28 mouse cellular contexts compared by ENCODE assay signal in genomic region chr6:124804341-124804740, GRCm38 (mm10). TPM values are rescaled to one million over a fixed set of nuclear protein-coding genes. Genes with fewer than 3 reads are reported as not detected.
DNase-seq lines count a peak whose midpoint lies in the region; ATAC-seq and TF ChIP-seq lines count a peak whose summit lies in the region.
"Had no signal": no experiment of that assay in that cellular context is flagged by ENCODE, and none has a peak within 500 bp of the region (broad histone marks: within the 10 kb centered on the region; RNA-seq: fewer than 3 reads in every experiment).

No protein-coding gene starts in this region.

- no peak for ATAC-seq in embryonic facial prominence, embryonic 15.5 days (ENCODE audit: insufficient number of reproducible peaks, low FRiP score, low TSS enrichment, low read depth)
- ATAC-seq in kidney, postnatal 0 days (replicated peaks; ENCODE audit: low FRiP score, low read depth), result no peak
- ATAC-seq: activated CD4-positive, CD25-positive, alpha-beta regulatory T cell, adult 4 months; forebrain, embryonic 14.5 days; intestine, embryonic 16.5 days; Patski had no signal

- 81% methylated on average over 3 of the region's 3 CpGs for WGBS in embryonic facial prominence, embryonic 15.5 days
- WGBS in embryonic facial prominence, embryonic 10.5 days, result 88% methylated on average over 3 of the region's 3 CpGs
- WGBS in kidney, postnatal 0 days, result 83% methylated on average over 3 of the region's 3 CpGs
- WGBS in olfactory bulb, adult 2 months, result 76% methylated on average over 3 of the region's 3 CpGs

- TF ChIP-seq RAD21 in MEL (IDR thresholded peaks at IDR 0.05; ENCODE audit: low read depth, low read length), result no peak

- no peaks in the 10 kb centered on the region for H3K27me3 ChIP-seq in embryonic facial prominence, embryonic 15.5 days
- no peaks in the 10 kb centered on the region for H3K27me3 ChIP-seq in embryonic facial prominence, embryonic 10.5 days (replicated peaks; ENCODE audit: low read depth, poor library complexity, severe bottlenecking)
- H3K27me3 ChIP-seq in kidney, postnatal 0 days (ENCODE audit: insufficient read depth, low read length), result no peaks in the 10 kb centered on the region
- no peaks in the 10 kb centered on the region for H3K27me3 ChIP-seq in MEL (ENCODE audit: control insufficient read depth in 1 of 2, insufficient read depth in 2 of 2, low read length in 2 of 2)
- H3K27me3 ChIP-seq: CH12.LX; hindbrain, embryonic 15.5 days; Patski had no signal

- H3K4me2 ChIP-seq in embryonic facial prominence, embryonic 15.5 days (replicated peaks), result no peak overlapping the region
- no peak overlapping the region for H3K4me2 ChIP-seq in kidney, postnatal 0 days (ENCODE audit: low read length)

- no peak for TF ChIP-seq CTCF in kidney, postnatal 0 days (IDR thresholded peaks at IDR 0.05; ENCODE audit: low read depth)
- no peak for TF ChIP-seq CTCF in MEL (IDR thresholded peaks at IDR 0.05 in 2 of 3, conservative IDR thresholded peaks at IDR 0.05 in 1 of 3; ENCODE audit: control insufficient read depth in 1 of 3, insufficient read depth in 1 of 3, low read depth in 2 of 3, low read length in 3 of 3, poor library complexity in 1 of 3, severe bottlenecking in 1 of 3)
- no peak for TF ChIP-seq CTCF in olfactory bulb, adult 2 months (IDR thresholded peaks at IDR 0.05; ENCODE audit: insufficient read depth, low read depth, low read length)

- 0 out of 2 replicates have a peak overlapping the region, but pooled peaks have one; percentile 28 for H3K27ac ChIP-seq in embryonic facial prominence, embryonic 15.5 days (replicated peaks)
- no peak overlapping the region for H3K27ac ChIP-seq in embryonic facial prominence, embryonic 10.5 days (replicated peaks)
- H3K27ac ChIP-seq in kidney, postnatal 0 days, result 0 out of 2 replicates have a peak overlapping the region, but pooled peaks have one; percentile 94
- peak overlapping the region; percentile 92; the same call in 1 of the 2 replicates for H3K27ac ChIP-seq in MEL (ENCODE audit: control insufficient read depth, low read depth, low read length)
- H3K27ac ChIP-seq in olfactory bulb, adult 2 months (ENCODE audit: insufficient read depth, low read depth, low read length), result peak overlapping the region; percentile 93; the same call in 1 of the 2 replicates

- no peak for TF ChIP-seq EP300 in MEL (IDR thresholded peaks at IDR 0.05; ENCODE audit: low read depth in 1 of 2, low read length in 2 of 2)

- H3K4me1 ChIP-seq in embryonic facial prominence, embryonic 15.5 days, result peaks cover 23% of the 10 kb centered on the region
- peaks cover 37% of the 10 kb centered on the region for H3K4me1 ChIP-seq in embryonic facial prominence, embryonic 10.5 days
- peaks cover 10% of the 10 kb centered on the region; the same call in 1 of the 2 replicates for H3K4me1 ChIP-seq in kidney, postnatal 0 days (replicated peaks; ENCODE audit: insufficient read depth, low read length)
- peaks cover 0 to 22% of the 10 kb centered on the region in 2 experiments; a peak in 2 of 4 replicates for H3K4me1 ChIP-seq in MEL (ENCODE audit: control insufficient read depth in 1 of 2, insufficient read depth in 2 of 2, low read length in 2 of 2)
- peaks cover 25% of the 10 kb centered on the region for H3K4me1 ChIP-seq in olfactory bulb, adult 2 months (ENCODE audit: control insufficient read depth, insufficient read depth, low read length)

- DNase-seq in embryonic facial prominence, embryonic 10.5 days (ENCODE audit: low spot score), result no peak
- no peak for DNase-seq in kidney, postnatal 0 days (ENCODE audit: low spot score)
- DNase-seq in kidney, postnatal 14 days, result no peak
- peak; percentile 67 for DNase-seq in MEL (ENCODE audit: low read depth, low spot score)
- no peak for DNase-seq in gastrocnemius, postnatal 4 days (ENCODE audit: low spot score in 2 of 2)
- no peak for DNase-seq in retina, embryonic 14.5 days (ENCODE audit: low spot score)
- DNase-seq: adrenal gland, postnatal 10 days; cerebellum, adult 11 months; cerebellum, postnatal 14 days; embryo, embryonic 11 days; gastrocnemius, postnatal 25 days; heart, postnatal 10 days; kidney, postnatal 10 days; lung, adult 18-20 months; lung, postnatal 36 days; right cerebral cortex, adult 18-20 months; thymus, adult 18-20 months; thymus, postnatal 4 days had no signal

- TF ChIP-seq POLR2A in MEL (IDR thresholded peaks at IDR 0.05; ENCODE audit: control insufficient read depth in 1 of 2, insufficient read depth in 1 of 2, low read depth in 1 of 2, low read length in 2 of 2, poor library complexity in 1 of 2), result no peak
- TF ChIP-seq POLR2A in olfactory bulb, adult 2 months (IDR thresholded peaks at IDR 0.05; ENCODE audit: insufficient read depth, low read depth, low read length), result no peak

- H3K9ac ChIP-seq in embryonic facial prominence, embryonic 15.5 days, result no peak overlapping the region
- no peak overlapping the region for H3K9ac ChIP-seq in kidney, postnatal 0 days (ENCODE audit: low read depth, low read length)
- peak overlapping the region; percentile 8; the same call in 1 of the 2 replicates for H3K9ac ChIP-seq in MEL (ENCODE audit: control insufficient read depth, low read depth, low read length, poor library complexity, severe bottlenecking)
- H3K9ac ChIP-seq: hindbrain, embryonic 15.5 days had no signal

- H3K9me3 ChIP-seq in embryonic facial prominence, embryonic 15.5 days (replicated peaks), result no peaks in the 10 kb centered on the region
- no peaks in the 10 kb centered on the region for H3K9me3 ChIP-seq in embryonic facial prominence, embryonic 10.5 days
- no peaks in the 10 kb centered on the region for H3K9me3 ChIP-seq in kidney, postnatal 0 days (replicated peaks; ENCODE audit: low read length)
- no peaks in the 10 kb centered on the region for H3K9me3 ChIP-seq in MEL (replicated peaks; ENCODE audit: insufficient read depth, low read length)
- H3K9me3 ChIP-seq: heart, embryonic 10.5 days; hindbrain, embryonic 15.5 days; midbrain, embryonic 10.5 days had no signal

- peaks cover 2% of the 10 kb centered on the region; the same call in 1 of the 2 replicates for H3K79me2 ChIP-seq in MEL (ENCODE audit: control insufficient read depth, insufficient read depth, low read length, poor library complexity)

- no peaks in the 10 kb centered on the region for H3K36me3 ChIP-seq in embryonic facial prominence, embryonic 15.5 days
- H3K36me3 ChIP-seq in embryonic facial prominence, embryonic 10.5 days (replicated peaks), result no peaks in the 10 kb centered on the region
- H3K36me3 ChIP-seq in kidney, postnatal 0 days (ENCODE audit: insufficient read depth, low read length), result no peaks in the 10 kb centered on the region
- H3K36me3 ChIP-seq in MEL (ENCODE audit: control insufficient read depth in 1 of 2, insufficient read depth in 2 of 2, low read length in 2 of 2), result peaks cover 0 to 9% of the 10 kb centered on the region in 2 experiments; a peak in 2 of 4 replicates
- H3K36me3 ChIP-seq: heart, embryonic 10.5 days; hindbrain, embryonic 15.5 days; midbrain, embryonic 10.5 days had no signal

- H3K4me3 ChIP-seq in embryonic facial prominence, embryonic 15.5 days (replicated peaks), result no peak overlapping the region
- no peak overlapping the region for H3K4me3 ChIP-seq in embryonic facial prominence, embryonic 10.5 days
- no peak overlapping the region for H3K4me3 ChIP-seq in kidney, postnatal 0 days (replicated peaks; ENCODE audit: low read depth, low read length)
- H3K4me3 ChIP-seq in MEL (ENCODE audit: control insufficient read depth in 1 of 2, insufficient read depth in 1 of 2, low read depth in 2 of 2, low read length in 2 of 2), result peak overlapping the region in 1 of 2 experiments; percentile 61; a peak in 1 of 4 replicates
- no peak overlapping the region for H3K4me3 ChIP-seq in olfactory bulb, adult 2 months (ENCODE audit: insufficient read depth, low read depth, low read length)

RNA-seq across cellular contexts. Expression of gene Spsb2, which starts 4.1 kb away (rescaled TPM):
- 16.4 and 17.5 TPM in 2 replicates for polyA plus RNA-seq in embryonic facial prominence, embryonic 15.5 days (2015; fragmentation: Nextera tagmentation; extraction: Ambion mirVana)
- 7.1 and 8.3 TPM in 2 replicates for polyA plus RNA-seq in embryonic facial prominence, embryonic 10.5 days (2016; fragmentation: Nextera tagmentation; extraction: Ambion mirVana)
- polyA plus RNA-seq in kidney, postnatal 0 days (2015; fragmentation: Nextera tagmentation; extraction: Ambion mirVana), result 26.1 and 27.4 TPM in 2 replicates
- 5.2 and 7.3 TPM in 2 replicates for total RNA-seq in MEL (2012; rRNA removed)
- polyA plus RNA-seq in MEL (2012; ENCODE audit: insufficient read depth in 1 of 2, insufficient read length in 2 of 2, low read depth in 1 of 2, low replicate concordance in 2 of 2, missing spikeins in 1 of 2), result 1 to 10 TPM in 1 of 2 experiments, not detected in 1; 7.7 TPM
- polyA plus RNA-seq in olfactory bulb, adult 2 months (2012; ENCODE audit: insufficient read depth, insufficient read length, low replicate concordance, missing spikeins), result not detected in 2 replicates
- total RNA-seq in gastrocnemius, postnatal 4 days (2021), result 10 to 100 TPM; 10.5 to 11.7 TPM

RNA-seq across cellular contexts. Expression of gene Tpi1, which starts 9.8 kb away (rescaled TPM):
- 779 and 809 TPM in 2 replicates for polyA plus RNA-seq in embryonic facial prominence, embryonic 15.5 days (2015; fragmentation: Nextera tagmentation; extraction: Ambion mirVana)
- 829 and 899 TPM in 2 replicates for polyA plus RNA-seq in embryonic facial prominence, embryonic 10.5 days (2016; fragmentation: Nextera tagmentation; extraction: Ambion mirVana)
- polyA plus RNA-seq in kidney, postnatal 0 days (2015; fragmentation: Nextera tagmentation; extraction: Ambion mirVana), result 664 and 686 TPM in 2 replicates
- 440 and 731 TPM in 2 replicates for total RNA-seq in MEL (2012; rRNA removed)
- polyA plus RNA-seq in MEL (2012; ENCODE audit: insufficient read depth in 1 of 2, insufficient read length in 2 of 2, low read depth in 1 of 2, low replicate concordance in 2 of 2, missing spikeins in 1 of 2), result 1,000 to 10,000 TPM in 1 of 2 experiments, 100 to 1,000 TPM in 1; 102 to 1,182 TPM
- polyA plus RNA-seq in olfactory bulb, adult 2 months (2012; ENCODE audit: insufficient read depth, insufficient read length, low replicate concordance, missing spikeins), result 644 TPM in 1 of 2 replicates, not detected in the other
- total RNA-seq in gastrocnemius, postnatal 4 days (2021), result 1,000 to 10,000 TPM; 2,059 to 2,144 TPM

RNA-seq across cellular contexts. Expression of gene Lrrc23, which starts 24.8 kb away (rescaled TPM):
- polyA plus RNA-seq in embryonic facial prominence, embryonic 15.5 days (2015; fragmentation: Nextera tagmentation; extraction: Ambion mirVana), result 26.7 and 47.5 TPM in 2 replicates
- 0.50 and 0.74 TPM in 2 replicates for polyA plus RNA-seq in embryonic facial prominence, embryonic 10.5 days (2016; fragmentation: Nextera tagmentation; extraction: Ambion mirVana)
- 0.43 and 0.59 TPM in 2 replicates for polyA plus RNA-seq in kidney, postnatal 0 days (2015; fragmentation: Nextera tagmentation; extraction: Ambion mirVana)
- total RNA-seq in MEL (2012; rRNA removed), result 0.10 TPM in 1 of 2 replicates, not detected in the other
- polyA plus RNA-seq in MEL (2012; ENCODE audit: insufficient read depth in 1 of 2, insufficient read length in 2 of 2, low read depth in 1 of 2, low replicate concordance in 2 of 2, missing spikeins in 1 of 2), result under 1 TPM in 1 of 2 experiments, not detected in 1; 0.11 TPM
- polyA plus RNA-seq in olfactory bulb, adult 2 months (2012; ENCODE audit: insufficient read depth, insufficient read length, low replicate concordance, missing spikeins), result not detected in 2 replicates
- not detected for total RNA-seq in gastrocnemius, postnatal 4 days (2021)
- total RNA-seq: CH12.LX; heart, postnatal 10 days had no signal
- polyA plus RNA-seq: Patski had no signal

RNA-seq across cellular contexts. Expression of gene Usp5, which starts 24.9 kb away (rescaled TPM):
- polyA plus RNA-seq in embryonic facial prominence, embryonic 15.5 days (2015; fragmentation: Nextera tagmentation; extraction: Ambion mirVana), result 140 and 141 TPM in 2 replicates
- polyA plus RNA-seq in embryonic facial prominence, embryonic 10.5 days (2016; fragmentation: Nextera tagmentation; extraction: Ambion mirVana), result 191 and 212 TPM in 2 replicates
- polyA plus RNA-seq in kidney, postnatal 0 days (2015; fragmentation: Nextera tagmentation; extraction: Ambion mirVana), result 96.6 and 106 TPM in 2 replicates
- total RNA-seq in MEL (2012; rRNA removed), result 101 and 102 TPM in 2 replicates
- polyA plus RNA-seq in MEL (2012; ENCODE audit: insufficient read depth in 1 of 2, insufficient read length in 2 of 2, low read depth in 1 of 2, low replicate concordance in 2 of 2, missing spikeins in 1 of 2), result 100 to 1,000 TPM in 1 of 2 experiments, not detected in 1; 129 TPM
- 225 TPM in 1 of 2 replicates, not detected in the other for polyA plus RNA-seq in olfactory bulb, adult 2 months (2012; ENCODE audit: insufficient read depth, insufficient read length, low replicate concordance, missing spikeins)
- 10 to 100 TPM; 81.7 to 85.9 TPM for total RNA-seq in gastrocnemius, postnatal 4 days (2021)

RNA-seq across cellular contexts. Expression of gene Cdca3, which starts 25.0 kb away (rescaled TPM):
- 128 and 138 TPM in 2 replicates for polyA plus RNA-seq in embryonic facial prominence, embryonic 15.5 days (2015; fragmentation: Nextera tagmentation; extraction: Ambion mirVana)
- polyA plus RNA-seq in embryonic facial prominence, embryonic 10.5 days (2016; fragmentation: Nextera tagmentation; extraction: Ambion mirVana), result 225 and 238 TPM in 2 replicates
- 85.1 and 91.2 TPM in 2 replicates for polyA plus RNA-seq in kidney, postnatal 0 days (2015; fragmentation: Nextera tagmentation; extraction: Ambion mirVana)
- 54.5 and 70.0 TPM in 2 replicates for total RNA-seq in MEL (2012; rRNA removed)
- polyA plus RNA-seq in MEL (2012; ENCODE audit: insufficient read depth in 1 of 2, insufficient read length in 2 of 2, low read depth in 1 of 2, low replicate concordance in 2 of 2, missing spikeins in 1 of 2), result 100 to 1,000 TPM in 1 of 2 experiments, not detected in 1; 185 TPM
- polyA plus RNA-seq in olfactory bulb, adult 2 months (2012; ENCODE audit: insufficient read depth, insufficient read length, low replicate concordance, missing spikeins), result not detected in 2 replicates
- total RNA-seq in gastrocnemius, postnatal 4 days (2021), result 10 to 100 TPM; 27.9 to 28.2 TPM

Comparison
In these comparisons a context has a peak if more than half of its experiments do, and no peak if none do; other contexts are left out.
1. RNA of gene Lrrc23, which starts 24.8 kb away (polyA plus RNA-seq): 26.7 to 47.5 TPM in embryonic facial prominence, embryonic 15.5 days; 0.50 to 0.74 TPM in embryonic facial prominence, embryonic 10.5 days, 0.43 to 0.59 TPM in kidney, postnatal 0 days, 0.11 TPM in MEL and not detected in olfactory bulb, adult 2 months; every median in the first group is over 10 times any median in the second.